Mouse (Mus musculus) left cerebral cortex, postnatal 36 days (tissue): ENCODE results near the gene Ccdc187. TPM values are rescaled to one million over a fixed set of nuclear protein-coding genes. Genes with fewer than 3 reads are reported as not detected.

ENCODE experiments used
- DNase-seq, 2 experiments: peaks; one replicate each; pipeline ENCODE4 v3.0.0; 2021 to 2022; ENCODE audit warnings: low spot score in 2 of 2, mixed read lengths in 1 of 2
- intact Hi-C: fragments of 180-260 bp; cut with DNase I; formaldehyde crosslinking; loops from one replicate; pipeline ENCODE4 v1.15.1; 2025
- total RNA-seq, 2 experiments: library from RNA; stranded (reverse); gene quantifications; 2 replicates each; pipeline ENCODE4 v1.2.3; 2021

Ccdc187 gene
- 1 to 10 TPM; 1.3 to 3.5 TPM for total RNA-seq

GRCm38 (mm10) chr2:26294457-26294856, at the start of gene Ccdc187:
Ccdc187 (minus strand) TSS chr2:26294557.
- no peak for DNase-seq
- intact Hi-C loops = no loop called here

- intact Hi-C loops = no loop called here
- DNase-seq = no peak
These were observed 48.5 kb upstream of the Ccdc187 start for GRCm38 (mm10) chr2:26342609-26343490.

- DNase-seq = peak; percentile 79 to 85
- intact Hi-C loops = no loop called here
These were observed 47.7 kb upstream of the Ccdc187 start for GRCm38 (mm10) chr2:26342044-26342443.

GRCm38 (mm10) chr2:26341510-26341981, 47.2 kb upstream of the Ccdc187 start:
- intact Hi-C loops = no loop called here
- DNase-seq = peak; percentile 54 to 74

- no peak for DNase-seq
- intact Hi-C loops = no loop called here
These were observed 44.8 kb upstream of the Ccdc187 start for GRCm38 (mm10) chr2:26339204-26339551.

- DNase-seq = no peak
- intact Hi-C loops = no loop called here
These were observed 44.2 kb upstream of the Ccdc187 start for GRCm38 (mm10) chr2:26338302-26339203.

- no peak for DNase-seq
These were observed 36.3 kb upstream of the Ccdc187 start for GRCm38 (mm10) chr2:26330702-26331101.

GRCm38 (mm10) chr2:26330056-26330468, 35.7 kb upstream of the Ccdc187 start:
- no peak for DNase-seq

More at GRCm38 (mm10) chr2:26330702-26331101, 36.3 kb upstream of the Ccdc187 start:
- intact Hi-C loops = no loop called here

GRCm38 (mm10) chr2:26329402-26329801, 35.0 kb upstream of the Ccdc187 start:
- intact Hi-C loops = loop anchor here (10.0 kb wide), 1 partner anchor 235 kb away; no protein-coding TSS in a partner anchor
- no peak for DNase-seq

More at GRCm38 (mm10) chr2:26330056-26330468, 35.7 kb upstream of the Ccdc187 start:
- intact Hi-C loops = no loop called here

GRCm38 (mm10) chr2:26327852-26328251, 33.5 kb upstream of the Ccdc187 start:
- intact Hi-C loops = loop anchor here (10.0 kb wide), 1 partner anchor 237 kb away; no protein-coding TSS in a partner anchor
- no peak for DNase-seq

- no peak for DNase-seq
- intact Hi-C loops = loop anchor here (10.0 kb wide), 1 partner anchor 239 kb away; no protein-coding TSS in a partner anchor
These were observed 31.2 kb upstream of the Ccdc187 start for GRCm38 (mm10) chr2:26325386-26326181.

GRCm38 (mm10) chr2:26324917-26325316, 30.6 kb upstream of the Ccdc187 start:
- no peak for DNase-seq
- intact Hi-C loops = loop anchor here (10.0 kb wide), 1 partner anchor 240 kb away; no protein-coding TSS in a partner anchor

- intact Hi-C loops = loop anchor here (10.0 kb wide), 1 partner anchor 241 kb away; no protein-coding TSS in a partner anchor
These were observed 29.4 kb upstream of the Ccdc187 start for GRCm38 (mm10) chr2:26323589-26324325.

GRCm38 (mm10) chr2:26320245-26321185, 26.2 kb upstream of the Ccdc187 start:
- no peak for DNase-seq
- intact Hi-C loops = loop anchor here (10.0 kb wide), 1 partner anchor 244 kb away; no protein-coding TSS in a partner anchor

More at GRCm38 (mm10) chr2:26323589-26324325, 29.4 kb upstream of the Ccdc187 start:
- no peak for DNase-seq

- no peak for DNase-seq
- intact Hi-C loops = loop anchor here (10.0 kb wide), 1 partner anchor 245 kb away; no protein-coding TSS in a partner anchor
These were observed 25.3 kb upstream of the Ccdc187 start for GRCm38 (mm10) chr2:26319519-26320244.

GRCm38 (mm10) chr2:26319109-26319508, 24.8 kb upstream of the Ccdc187 start:
- intact Hi-C loops = no loop called here
- DNase-seq = no peak
